Mouse (Mus musculus): Measurements from ENCODE around the gene Rhbg. TPM values are rescaled to one million over a fixed set of nuclear protein-coding genes. Genes with fewer than 3 reads are reported as not detected.
A peak's percentile ranks its signal among the peaks of the same experiment; 100 is the strongest.

The Rhbg gene
- polyA plus RNA-seq, 2 experiments: 11.0 to 17.0 TPM

DNA sequence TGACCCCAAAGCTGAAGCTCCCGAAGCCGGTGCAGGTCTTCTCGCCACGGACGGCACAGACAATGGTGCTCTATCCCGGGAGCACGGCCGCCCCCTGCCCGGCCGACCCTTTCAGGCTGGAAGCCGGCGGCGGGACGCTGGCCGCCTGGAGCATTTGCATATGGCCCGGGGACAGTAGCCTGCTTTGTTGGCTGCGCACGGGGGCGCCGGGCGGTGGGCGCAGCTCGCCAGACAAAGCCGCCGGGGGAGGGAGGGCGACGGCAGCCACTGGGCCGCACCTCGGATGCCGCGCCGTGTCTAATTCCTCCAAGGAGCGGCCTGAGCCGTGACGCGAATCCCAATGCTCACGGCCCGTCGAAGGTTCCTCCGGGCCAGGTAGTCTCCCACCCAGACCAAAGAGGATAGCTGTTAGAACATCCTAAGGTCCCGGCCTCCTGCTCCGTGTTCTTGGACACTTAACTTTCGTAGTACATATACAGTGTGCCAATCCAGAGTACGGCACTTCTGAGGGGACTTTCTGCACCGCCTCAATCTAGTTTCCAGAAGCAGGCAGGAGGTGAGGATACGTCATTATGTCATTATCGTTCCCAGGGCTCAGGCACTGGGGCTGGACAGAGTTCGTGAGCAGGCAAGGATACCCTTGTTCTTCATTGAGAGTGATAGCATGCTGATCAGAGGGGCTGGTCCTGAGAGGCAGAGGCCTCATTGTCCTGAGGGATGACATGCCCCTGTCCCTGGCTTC lies 13.3 kb downstream of the Rhbg start:
- Histone ChIP-seq H3K36me3 (ENCODE audit: control insufficient read depth, insufficient read depth, low read length) (no peaks in the 10 kb centered on the region), H3K9ac (ENCODE audit: low read depth, low read length, severe bottlenecking) (peak overlapping the region; percentile 52), H3K27ac (replicated peaks; ENCODE audit: low read depth, low read length) (no peak overlapping the region), H3K27me3 (ENCODE audit: control insufficient read depth, insufficient read depth, low read length) (peaks cover 56% of the 10 kb centered on the region), H3K4me3 (replicated peaks; ENCODE audit: low read length) (peak overlapping the region; percentile 18; the same call in 1 of the 2 replicates), H3K9me3 (ENCODE audit: control insufficient read depth, low read length) (no peaks in the 10 kb centered on the region), H3K4me2 (replicated peaks; ENCODE audit: low read depth, low read length, severe bottlenecking) (peak overlapping the region; percentile 37), H3K4me1 (ENCODE audit: control insufficient read depth, insufficient read depth, low read length) (no peaks in the 10 kb centered on the region)
- TF ChIP-seq POLR2A (IDR thresholded peaks at IDR 0.05; ENCODE audit: borderline replicate concordance, extremely low read depth, insufficient read depth, insufficient read length): no peak
- ATAC-seq (ENCODE audit: low FRiP score, low read depth) (no peak), DNase-seq (ENCODE audit: low spot score) (no peak)
- 3% methylated on average over 45 of the region's 48 CpGs for WGBS

DNA sequence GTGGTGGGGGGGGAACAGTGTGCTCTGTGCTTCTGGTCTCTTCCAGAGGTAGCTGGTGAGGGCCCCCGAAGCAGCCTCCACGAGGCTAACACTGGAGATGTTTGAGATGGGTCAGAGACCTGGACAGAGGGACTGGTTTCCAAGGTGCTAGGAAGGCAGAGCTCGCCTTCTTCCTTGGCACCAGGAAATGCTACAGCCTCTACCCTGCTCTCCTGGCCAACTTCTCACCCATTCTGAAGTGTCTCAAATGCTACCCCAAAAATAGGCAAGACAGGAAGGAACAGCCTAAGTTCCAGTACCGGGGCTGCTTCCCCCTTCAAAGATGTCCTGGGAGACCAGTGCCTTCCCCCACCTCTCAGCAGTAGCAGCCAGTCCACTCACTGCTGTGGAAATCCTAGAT lies 15.1 kb downstream of the Rhbg start:
- WGBS: 64% methylated on average over 4 of the region's 4 CpGs
- ATAC-seq (ENCODE audit: low FRiP score, low read depth) (no peak), DNase-seq (ENCODE audit: low spot score) (no peak)
- no peaks in the 10 kb centered on the region for H3K36me3 ChIP-seq (ENCODE audit: control insufficient read depth, insufficient read depth, low read length)
- no peak overlapping the region for H3K27ac ChIP-seq (replicated peaks; ENCODE audit: low read depth, low read length)
- H3K9ac ChIP-seq (ENCODE audit: low read depth, low read length, severe bottlenecking): no peak overlapping the region
- no peaks in the 10 kb centered on the region for H3K4me1 ChIP-seq (ENCODE audit: control insufficient read depth, insufficient read depth, low read length)
- H3K4me3 ChIP-seq (replicated peaks; ENCODE audit: low read length): no peak overlapping the region
- H3K9me3 ChIP-seq (ENCODE audit: control insufficient read depth, low read length): no peaks in the 10 kb centered on the region
- TF ChIP-seq POLR2A (IDR thresholded peaks at IDR 0.05; ENCODE audit: borderline replicate concordance, extremely low read depth, insufficient read depth, insufficient read length): no peak
- H3K4me2 ChIP-seq (replicated peaks; ENCODE audit: low read depth, low read length, severe bottlenecking): no peak overlapping the region
- H3K27me3 ChIP-seq (ENCODE audit: control insufficient read depth, insufficient read depth, low read length): peaks cover 57% of the 10 kb centered on the region

DNA sequence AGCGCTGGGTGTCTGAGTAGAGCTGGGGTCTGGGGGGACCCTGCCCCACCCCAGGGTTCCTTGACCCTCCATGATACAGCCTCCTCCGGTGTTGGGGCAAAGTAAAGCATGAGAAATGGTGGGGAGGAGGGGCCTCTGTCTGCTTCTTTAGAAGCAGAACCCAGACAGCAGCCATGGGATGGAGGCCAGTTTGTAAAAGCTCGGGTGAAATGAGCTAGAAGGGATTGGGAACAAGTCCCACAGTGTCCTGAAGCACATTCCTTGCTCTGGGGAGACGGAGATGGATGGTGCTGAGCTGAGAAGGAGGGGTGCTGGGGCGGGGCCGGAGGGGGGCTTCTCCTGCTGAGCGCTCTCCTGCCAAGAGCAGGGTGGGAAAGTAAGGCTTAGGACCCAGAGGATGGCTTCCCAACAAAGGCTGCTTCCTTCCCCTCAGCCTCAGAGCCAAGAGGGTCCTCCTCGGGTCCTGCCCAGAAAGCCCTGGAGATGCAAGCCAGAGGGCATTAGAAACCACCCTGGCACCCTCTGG lies 15.6 kb downstream of the Rhbg start:
- Histone ChIP-seq H3K9ac (ENCODE audit: low read depth, low read length, severe bottlenecking) (no peak overlapping the region), H3K4me1 (ENCODE audit: control insufficient read depth, insufficient read depth, low read length) (no peaks in the 10 kb centered on the region), H3K36me3 (ENCODE audit: control insufficient read depth, insufficient read depth, low read length) (no peaks in the 10 kb centered on the region), H3K27me3 (ENCODE audit: control insufficient read depth, insufficient read depth, low read length) (peaks cover 57% of the 10 kb centered on the region), H3K4me3 (replicated peaks; ENCODE audit: low read length) (no peak overlapping the region), H3K27ac (replicated peaks; ENCODE audit: low read depth, low read length) (no peak overlapping the region), H3K9me3 (ENCODE audit: control insufficient read depth, low read length) (no peaks in the 10 kb centered on the region), H3K4me2 (replicated peaks; ENCODE audit: low read depth, low read length, severe bottlenecking) (no peak overlapping the region)
- DNase-seq (ENCODE audit: low spot score) (no peak), ATAC-seq (ENCODE audit: low FRiP score, low read depth) (no peak)
- TF ChIP-seq POLR2A (IDR thresholded peaks at IDR 0.05; ENCODE audit: borderline replicate concordance, extremely low read depth, insufficient read depth, insufficient read length): no peak
- 44% methylated on average over 8 of the region's 8 CpGs for WGBS

DNA sequence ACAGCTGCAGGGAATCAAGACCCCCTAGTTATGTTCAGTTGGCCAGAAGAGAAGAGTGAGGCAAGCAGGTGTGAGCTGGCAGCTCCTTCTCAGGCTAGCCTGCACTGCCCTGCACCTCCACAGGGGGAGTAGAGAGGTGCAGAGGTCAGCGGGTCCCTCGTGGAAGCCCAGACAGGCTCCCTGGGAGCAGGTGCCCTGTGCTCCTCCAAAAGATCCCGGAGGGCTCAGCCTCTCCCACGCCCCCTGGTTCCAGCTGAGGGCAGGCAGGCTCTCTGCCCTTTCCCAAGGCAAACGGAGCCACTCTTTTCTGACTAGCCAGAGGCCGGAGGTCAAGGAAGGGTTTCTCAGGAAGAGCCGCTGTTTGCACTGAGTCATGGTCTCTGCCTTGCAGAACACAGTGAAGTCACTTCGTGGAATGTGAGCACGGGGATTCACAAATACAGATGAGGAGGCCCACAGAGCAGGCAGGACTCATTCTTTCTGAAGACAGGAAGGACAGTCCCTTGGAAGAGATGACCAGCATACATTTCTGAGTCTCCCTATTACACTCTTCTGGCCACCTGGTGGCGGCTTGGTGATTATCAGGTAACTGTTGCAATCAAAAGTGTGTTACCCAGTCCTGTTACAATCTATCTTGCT lies 16.8 kb downstream of the Rhbg start:
- H3K4me3 ChIP-seq (replicated peaks; ENCODE audit: low read length): no peak overlapping the region
- no peaks in the 10 kb centered on the region for H3K9me3 ChIP-seq (ENCODE audit: control insufficient read depth, low read length)
- no peaks in the 10 kb centered on the region for H3K36me3 ChIP-seq (ENCODE audit: control insufficient read depth, insufficient read depth, low read length)
- peaks cover 54% of the 10 kb centered on the region for H3K27me3 ChIP-seq (ENCODE audit: control insufficient read depth, insufficient read depth, low read length)
- no peak overlapping the region for H3K27ac ChIP-seq (replicated peaks; ENCODE audit: low read depth, low read length)
- DNase-seq (ENCODE audit: low spot score): no peak
- H3K9ac ChIP-seq (ENCODE audit: low read depth, low read length, severe bottlenecking): no peak overlapping the region
- H3K4me1 ChIP-seq (ENCODE audit: control insufficient read depth, insufficient read depth, low read length): no peaks in the 10 kb centered on the region
- no peak overlapping the region for H3K4me2 ChIP-seq (replicated peaks; ENCODE audit: low read depth, low read length, severe bottlenecking)
- ATAC-seq (ENCODE audit: low FRiP score, low read depth): no peak
- 15% methylated on average over 8 of the region's 10 CpGs for WGBS
- TF ChIP-seq POLR2A (IDR thresholded peaks at IDR 0.05; ENCODE audit: borderline replicate concordance, extremely low read depth, insufficient read depth, insufficient read length): no peak

DNA sequence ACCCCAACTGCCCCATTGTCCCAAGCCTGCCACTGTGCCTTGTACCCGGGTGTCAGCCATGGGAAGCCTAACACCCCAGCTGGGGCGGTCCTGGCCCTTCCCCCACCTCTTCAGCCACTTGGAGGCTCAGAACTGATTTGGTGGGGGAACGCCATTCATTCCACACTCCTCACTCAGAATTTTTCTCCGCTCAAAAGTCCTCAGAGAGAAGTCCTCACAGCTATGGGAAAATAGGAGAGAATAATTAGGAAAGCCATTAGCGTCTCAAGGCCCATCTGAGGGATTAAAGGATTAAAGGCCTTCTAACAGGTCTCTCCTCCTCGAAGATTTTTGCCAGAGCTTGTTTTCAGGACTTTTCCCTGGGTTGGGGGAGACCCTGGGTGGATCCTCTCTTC lies 17.4 kb downstream of the Rhbg start:
- Histone ChIP-seq H3K9me3 (ENCODE audit: control insufficient read depth, low read length) (no peaks in the 10 kb centered on the region), H3K4me3 (replicated peaks; ENCODE audit: low read length) (no peak overlapping the region), H3K4me2 (replicated peaks; ENCODE audit: low read depth, low read length, severe bottlenecking) (no peak overlapping the region), H3K27me3 (ENCODE audit: control insufficient read depth, insufficient read depth, low read length) (peaks cover 48% of the 10 kb centered on the region), H3K4me1 (ENCODE audit: control insufficient read depth, insufficient read depth, low read length) (0 out of 2 replicates have a peak, but pooled peaks cover under 1% of the 10 kb centered on the region), H3K9ac (ENCODE audit: low read depth, low read length, severe bottlenecking) (no peak overlapping the region), H3K36me3 (ENCODE audit: control insufficient read depth, insufficient read depth, low read length) (no peaks in the 10 kb centered on the region), H3K27ac (replicated peaks; ENCODE audit: low read depth, low read length) (no peak overlapping the region)
- TF ChIP-seq POLR2A (IDR thresholded peaks at IDR 0.05; ENCODE audit: borderline replicate concordance, extremely low read depth, insufficient read depth, insufficient read length): no peak
- DNase-seq (ENCODE audit: low spot score): no peak
- WGBS: 16% methylated on average over 6 of the region's 6 CpGs
- no peak for ATAC-seq (ENCODE audit: low FRiP score, low read depth)
